Mouse (Mus musculus) layer of hippocampus, adult 8-10 months (tissue): ENCODE results near the gene Fmo3. TPM values are rescaled to one million over a fixed set of nuclear protein-coding genes. Genes with fewer than 3 reads are reported as not detected.

Source experiments
- DNase-seq, 2 experiments: peaks; one replicate each; pipeline ENCODE4 v3.0.0; 2022; ENCODE audit warnings: low spot score in 2 of 2
- total RNA-seq, 4 experiments: library from RNA; stranded (reverse); gene quantifications; 2 replicates each; pipeline ENCODE4 v1.2.4; 2022

Fmo3 gene
- not detected for total RNA-seq

DNA sequence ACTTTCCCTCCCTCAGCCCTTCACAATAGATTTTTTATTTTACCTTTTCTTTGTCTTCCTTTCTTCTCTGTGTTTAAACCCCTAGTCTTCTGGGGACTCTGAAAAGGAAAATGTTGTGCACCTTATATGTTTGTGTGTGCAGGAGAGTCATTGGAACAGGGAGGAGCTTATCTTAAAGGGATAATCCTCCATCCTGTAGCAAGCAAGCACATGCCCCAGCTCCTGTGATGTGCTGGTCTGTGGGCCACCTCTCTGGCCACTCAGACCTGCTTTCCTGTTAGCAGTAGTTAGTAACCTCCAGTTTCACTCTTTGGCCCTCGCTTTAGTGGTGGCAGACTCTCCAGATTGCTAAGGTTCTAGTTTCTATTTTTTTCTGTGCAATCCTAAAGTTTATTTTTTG, at the start of gene Fmo3:
TSS of gene Fmo3 (minus strand) at position 101 of the 400 bp plus-strand sequence.
- DNase-seq = no peak

DNA sequence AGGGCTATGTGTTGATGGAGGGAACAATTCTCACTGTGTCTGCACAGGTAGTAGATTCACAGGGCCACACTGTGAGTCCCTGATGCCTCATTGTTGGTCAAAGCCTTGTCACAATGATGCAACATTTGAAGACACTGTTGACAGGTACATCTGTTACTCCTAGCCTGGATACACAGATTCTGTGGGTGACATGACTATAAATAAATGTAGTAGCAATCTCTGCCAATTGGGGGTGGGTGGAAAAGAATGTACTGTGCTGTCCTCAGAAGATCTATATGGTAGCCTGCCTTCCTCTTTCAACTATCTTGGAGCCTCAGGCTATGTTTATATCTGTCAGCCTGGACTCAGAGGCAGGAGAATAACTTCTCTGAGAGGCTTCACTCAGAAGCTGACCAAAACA, 38.7 kb upstream of the Fmo3 start:
- DNase-seq = no peak

DNA sequence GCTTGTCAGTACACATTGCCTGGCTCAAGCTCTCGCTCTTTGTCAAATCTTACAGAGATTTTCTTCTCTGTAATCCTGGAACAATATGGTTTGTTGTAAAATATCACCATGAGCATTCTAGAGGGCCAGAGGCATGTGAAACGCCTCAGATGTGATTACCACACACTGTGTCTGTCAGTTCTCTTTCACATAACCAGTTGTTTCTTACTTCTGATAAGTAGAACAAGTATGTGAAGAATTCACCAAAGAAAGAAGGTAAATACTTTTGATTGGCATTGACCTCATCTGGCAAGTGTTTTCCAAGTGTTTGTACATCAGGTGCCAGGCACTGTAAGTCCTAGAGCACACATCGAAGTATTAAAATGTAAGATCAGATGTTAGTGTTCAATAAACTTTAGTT, 24.9 kb upstream of the Fmo3 start:
- DNase-seq = no peak

DNA sequence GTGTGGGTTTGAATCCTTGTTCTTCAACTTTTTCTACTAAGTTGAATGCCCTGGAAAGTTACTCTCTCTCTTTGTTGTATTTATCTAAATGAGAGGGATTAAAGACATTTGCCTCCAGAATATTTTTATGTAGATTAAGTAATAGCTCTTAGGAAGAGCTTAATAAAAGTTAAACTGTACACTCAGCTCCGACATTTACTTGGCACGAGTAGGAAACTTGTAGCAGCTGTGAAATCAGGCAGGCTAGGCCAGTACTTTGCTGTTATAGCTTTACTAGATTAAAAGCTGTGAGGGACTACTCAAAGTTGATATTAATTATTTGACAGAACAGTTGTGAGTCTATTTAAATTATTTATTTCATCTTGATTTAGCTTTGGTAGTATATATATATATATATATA, 19.2 kb upstream of the Fmo3 start:
- DNase-seq = no peak

DNA sequence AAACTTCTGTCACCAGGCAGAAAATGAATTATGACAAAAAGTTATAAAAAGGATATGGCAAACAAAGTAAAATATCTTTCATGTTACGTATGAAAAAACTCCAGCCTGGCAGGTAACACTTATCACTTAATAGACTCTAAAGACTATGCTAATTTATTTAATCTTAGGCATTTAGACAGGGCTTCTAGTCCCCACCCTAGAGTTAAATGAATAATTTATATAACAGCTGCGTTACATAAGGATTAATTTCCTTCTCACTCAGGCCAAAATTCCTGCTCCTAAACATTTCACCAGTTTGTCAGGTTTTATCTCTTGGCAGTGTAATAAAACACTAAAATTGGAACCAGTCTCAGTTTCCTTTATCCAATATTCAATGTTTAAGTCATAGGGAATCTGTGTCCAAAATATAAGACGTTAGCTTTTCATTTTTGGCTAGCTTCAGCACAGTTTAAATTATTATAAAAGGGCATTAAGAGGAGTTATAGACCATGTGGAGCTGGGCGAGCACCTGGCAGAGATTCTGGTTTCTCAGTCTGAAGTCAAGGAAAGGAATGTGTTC, 17.0 kb upstream of the Fmo3 start:
- DNase-seq = no peak

DNA sequence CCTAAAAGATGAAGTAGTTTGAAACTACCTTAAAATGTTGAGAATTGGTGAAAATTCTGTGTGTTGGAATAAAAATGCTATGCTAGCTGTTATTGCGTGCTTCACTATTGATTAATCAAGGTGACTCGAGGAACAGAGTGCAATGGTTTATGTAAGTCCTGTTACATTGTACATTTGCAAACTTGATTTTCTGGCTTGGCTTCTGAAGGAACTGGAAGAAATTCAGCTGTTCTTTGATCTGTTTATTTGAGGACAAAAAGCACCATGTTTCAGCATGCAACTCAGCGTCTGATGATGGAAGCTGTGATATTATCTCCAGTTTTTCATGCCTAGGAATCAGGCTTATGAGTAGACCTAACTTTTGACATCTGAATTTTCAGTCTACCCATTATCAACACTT, 3.2 kb upstream of the Fmo3 start:
- no peak for DNase-seq

DNA sequence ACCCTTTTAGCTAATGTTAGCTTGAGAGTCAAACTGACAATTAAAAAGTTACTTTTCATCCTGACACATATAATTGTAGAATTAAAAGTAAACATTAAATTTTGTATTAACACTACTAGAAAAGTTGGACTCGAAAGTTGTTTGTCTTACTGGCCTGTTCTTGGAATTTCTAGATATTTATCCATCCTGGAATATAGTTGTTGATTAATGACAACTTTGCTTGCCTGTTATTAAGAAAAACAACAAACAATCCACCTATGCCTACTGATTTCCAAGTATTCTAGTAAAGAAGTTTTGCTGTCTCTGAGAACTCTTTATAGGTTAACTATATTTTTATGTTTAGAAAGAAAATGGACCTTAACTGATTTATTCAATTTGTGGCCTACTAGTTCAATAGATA, 2.4 kb upstream of the Fmo3 start:
- DNase-seq = no peak

DNA sequence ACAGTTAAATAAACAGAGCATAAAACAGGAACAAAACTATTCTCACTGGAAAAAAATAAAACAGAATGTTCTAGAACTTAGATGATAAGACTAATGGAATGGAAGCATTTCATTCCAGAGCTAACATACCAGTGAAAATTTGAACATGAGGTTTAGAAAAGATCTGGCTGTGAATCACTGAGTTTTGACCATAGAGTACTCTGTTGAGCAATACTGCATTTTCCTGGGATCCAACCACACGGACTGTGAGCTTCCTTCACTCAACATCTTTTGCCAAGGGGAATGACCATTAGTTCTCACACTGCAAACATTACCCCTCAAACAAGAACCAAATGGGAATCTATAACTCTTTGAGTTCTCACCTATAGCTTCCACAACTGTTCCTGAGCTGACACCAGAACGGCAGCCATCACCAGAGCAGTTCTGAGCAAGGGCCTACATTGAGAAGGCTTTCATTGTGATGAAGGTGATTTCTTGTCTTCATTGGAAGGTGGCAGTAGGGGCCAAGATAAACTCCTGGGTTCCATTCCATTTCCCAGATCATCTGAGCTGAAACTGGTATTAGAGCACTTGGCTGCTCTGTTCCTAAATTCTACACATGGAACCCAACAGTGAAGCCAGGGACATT, 1.9 kb upstream of the Fmo3 start:
- no peak for DNase-seq

DNA sequence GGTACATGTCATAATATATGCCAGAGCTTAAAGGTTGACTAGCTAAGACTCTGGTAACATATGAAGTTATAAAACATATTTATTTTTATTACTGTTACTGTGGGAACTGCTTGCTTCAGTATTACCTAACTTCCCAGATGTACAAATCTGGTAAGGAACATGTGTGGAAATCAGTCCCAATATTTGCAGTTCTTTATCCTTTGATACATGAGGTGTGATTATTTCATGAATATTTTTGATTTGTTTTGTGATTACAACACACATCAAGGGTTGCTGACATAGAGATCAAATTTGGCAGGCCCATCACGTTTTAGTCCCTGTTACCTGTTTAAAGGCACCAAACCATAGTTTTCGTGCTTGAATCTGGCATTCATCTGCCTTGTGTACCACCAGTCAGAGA, 20.8 kb downstream of the Fmo3 start:
- no peak for DNase-seq

DNA sequence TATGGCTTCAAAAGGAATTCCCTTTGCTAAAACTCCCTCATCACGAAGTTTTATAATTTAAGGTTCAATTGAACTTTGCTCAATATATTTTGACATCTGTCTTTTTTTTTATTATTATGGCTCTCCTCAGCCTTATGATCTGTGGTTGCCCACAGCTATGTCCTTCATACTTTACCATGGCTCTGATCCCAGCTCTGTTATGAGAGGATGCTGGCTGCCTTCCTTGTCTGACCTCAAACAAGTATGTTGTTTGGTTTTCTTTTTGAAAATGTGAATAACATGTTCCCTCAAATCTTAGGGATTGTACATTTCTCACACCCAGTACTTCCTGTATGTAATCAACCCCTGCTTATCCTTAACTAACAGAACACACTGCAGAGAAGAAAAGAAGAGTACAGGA, 26.9 kb downstream of the Fmo3 start:
- no peak for DNase-seq

DNA sequence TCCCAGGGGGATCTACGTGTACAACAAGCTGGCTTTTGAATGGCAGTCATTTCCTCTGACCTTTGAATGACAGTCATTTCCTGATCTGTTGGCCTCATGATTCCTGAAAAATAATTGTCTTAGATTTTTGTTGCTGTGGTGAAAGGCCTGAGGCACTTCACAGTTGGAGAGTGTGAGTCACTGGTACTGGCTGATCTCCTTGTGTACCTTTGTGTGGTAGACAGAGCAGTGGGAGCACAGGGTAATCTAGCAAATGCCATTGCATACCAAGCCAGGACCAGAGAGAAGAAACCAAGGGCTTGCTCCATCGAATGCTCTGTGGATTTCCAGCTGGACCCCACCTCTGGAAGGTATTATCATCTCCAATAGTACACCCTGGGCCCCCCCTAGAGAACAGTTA, 31.2 kb downstream of the Fmo3 start:
- no peak for DNase-seq

DNA sequence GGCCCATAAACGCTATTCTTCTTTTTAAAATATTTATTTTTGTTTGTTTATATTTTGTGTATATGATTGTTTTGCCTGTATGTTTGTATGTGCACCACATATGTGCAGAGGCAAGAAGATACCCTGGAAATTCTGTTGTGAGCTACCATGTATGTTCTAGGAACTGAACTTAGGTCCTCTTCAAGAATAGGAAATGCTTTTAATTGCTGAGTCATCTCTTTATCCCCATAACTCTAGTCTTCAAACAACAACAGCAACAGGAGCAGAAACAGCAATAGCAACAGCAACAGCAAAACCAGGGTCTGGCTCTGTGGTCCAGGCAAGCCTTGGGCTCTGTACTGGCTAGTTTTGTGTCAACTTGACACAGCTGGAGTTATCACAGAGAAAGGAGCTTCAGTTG, 34.6 kb downstream of the Fmo3 start:
- no peak for DNase-seq

DNA sequence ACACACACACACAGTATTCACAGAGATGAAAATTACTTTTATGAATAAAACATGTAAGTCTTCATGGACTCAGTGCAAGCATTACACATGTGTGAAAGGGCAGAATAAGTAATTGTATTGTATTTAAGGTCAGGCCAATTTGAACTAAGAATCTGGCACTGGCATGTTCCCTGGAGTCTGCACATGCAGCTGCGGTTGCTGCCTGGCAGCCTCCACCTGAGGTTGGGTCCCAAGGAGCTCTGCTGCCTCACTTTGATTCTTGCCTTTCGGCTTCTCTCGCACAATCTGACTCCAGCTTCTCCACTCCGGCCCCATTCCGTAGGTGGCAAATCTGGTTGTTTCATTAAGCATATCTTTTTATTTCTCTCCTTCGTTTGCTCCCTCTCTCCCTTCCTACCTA, 36.4 kb downstream of the Fmo3 start:
- DNase-seq = no peak

DNA sequence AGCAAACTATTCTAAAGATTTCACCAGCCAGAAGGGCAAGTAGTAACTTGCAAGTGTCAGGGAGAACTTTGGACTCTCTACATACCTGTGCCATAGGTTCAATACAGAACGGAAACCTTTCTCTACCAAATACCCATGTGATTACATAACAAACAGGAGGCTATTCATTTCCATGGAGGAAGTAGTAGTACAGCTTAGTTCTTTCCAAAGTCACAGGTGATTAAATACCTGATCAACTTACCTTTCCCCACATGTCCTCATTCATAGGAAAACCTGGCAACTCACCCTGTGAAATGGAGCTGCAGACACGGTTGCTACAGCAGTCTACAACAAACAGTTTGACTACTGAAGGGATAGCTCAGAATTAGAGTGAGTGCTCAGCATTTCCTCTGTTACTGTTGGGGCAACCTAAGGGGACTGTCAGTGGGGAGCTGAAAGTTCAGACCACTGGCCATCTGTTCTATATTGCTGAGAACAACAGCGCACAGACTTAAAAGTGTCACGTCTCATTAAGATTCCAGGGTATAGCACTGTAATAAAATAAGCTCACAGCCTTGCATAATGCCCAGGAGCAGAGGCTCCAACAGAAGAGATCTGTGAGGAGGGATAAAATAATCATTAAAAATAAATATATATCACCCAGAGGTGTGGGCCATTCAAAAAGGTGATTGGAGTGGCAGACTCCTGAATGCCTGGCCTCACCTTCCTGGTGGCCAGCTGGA, 37.3 kb downstream of the Fmo3 start:
- DNase-seq = no peak

DNA sequence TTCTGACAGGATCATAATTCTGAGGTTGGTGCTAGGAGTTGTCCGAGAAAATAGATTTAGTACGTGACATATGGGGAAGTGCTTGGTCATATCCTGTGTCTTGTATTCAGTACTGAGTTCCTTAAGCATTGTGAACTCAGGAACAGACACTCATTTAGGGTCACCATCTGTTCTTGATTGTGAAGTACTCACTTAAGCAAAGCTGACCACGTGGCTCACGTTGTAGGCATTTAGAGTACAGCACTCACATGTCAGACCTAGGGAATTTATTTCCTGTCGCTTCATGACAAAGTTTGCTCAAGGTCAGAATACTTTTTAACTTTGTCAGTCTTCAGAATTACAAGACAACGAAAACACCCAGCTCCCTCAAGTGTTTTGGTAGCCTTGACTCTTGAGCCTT, 40.6 kb downstream of the Fmo3 start:
- DNase-seq = no peak

DNA sequence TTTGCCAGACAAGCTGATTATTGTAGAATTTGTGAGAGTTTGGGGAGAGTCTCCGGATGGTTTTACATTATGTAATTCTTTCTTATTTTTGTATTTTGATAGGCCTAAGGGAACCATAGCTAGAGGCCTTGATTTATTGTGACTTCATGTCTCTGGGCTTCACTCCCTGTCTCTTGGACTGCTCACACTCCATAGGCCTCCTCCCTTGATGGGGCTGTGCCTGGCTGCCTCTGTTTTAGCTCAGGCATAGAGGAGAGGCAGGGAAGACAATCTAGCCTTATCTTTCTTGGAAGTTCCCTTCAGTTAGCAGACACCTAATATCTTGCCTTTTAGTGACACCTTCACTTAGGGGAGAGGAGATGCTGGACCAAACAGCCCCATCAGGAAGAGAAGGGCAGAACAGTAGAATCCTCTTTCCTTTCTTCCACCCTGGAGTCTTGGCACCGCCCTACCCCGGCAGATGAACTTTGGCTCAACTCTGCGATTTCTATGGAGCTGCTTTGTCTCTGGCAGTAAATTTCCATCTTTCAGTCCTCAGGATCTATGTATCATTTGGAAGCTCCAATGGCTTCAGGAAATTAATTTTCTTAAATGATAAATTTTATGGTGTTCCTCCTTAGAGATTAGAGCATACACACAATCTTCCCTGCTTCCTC, 45.5 kb downstream of the Fmo3 start:
- DNase-seq = no peak

DNA sequence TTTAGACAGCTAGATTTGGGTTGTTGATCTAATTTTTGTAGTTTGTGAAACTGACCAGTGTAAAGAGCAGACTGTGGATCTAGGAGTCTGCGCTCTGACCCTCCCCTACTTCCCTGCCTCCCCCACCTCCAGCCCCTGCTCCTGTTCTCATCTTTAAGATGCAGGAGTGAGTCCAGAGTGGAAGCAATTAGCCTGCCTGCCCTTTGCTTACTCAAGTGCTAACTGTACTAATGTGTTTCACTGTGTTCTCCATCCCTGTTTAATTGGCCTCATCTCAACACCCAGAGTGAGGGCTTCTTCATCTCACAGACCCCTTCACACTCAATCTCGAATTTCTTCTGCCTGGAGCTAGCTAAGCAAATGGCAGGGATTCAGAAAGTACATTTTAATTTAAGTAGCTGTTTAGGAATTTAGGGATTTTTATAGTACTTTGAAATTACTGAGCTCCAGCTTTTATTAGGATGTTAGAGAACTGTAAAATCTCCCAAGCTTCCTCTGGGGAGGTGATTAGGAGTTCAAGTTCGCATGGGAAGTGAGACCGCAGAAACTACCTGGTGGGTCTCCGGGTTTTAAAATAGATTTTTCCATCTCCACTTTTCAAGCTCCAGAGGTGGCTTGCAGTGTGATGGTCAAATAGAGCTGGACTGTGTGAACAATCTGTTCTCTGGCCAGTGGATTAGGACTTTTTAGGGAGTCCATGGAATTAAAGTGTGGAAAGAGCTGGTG, 46.2 kb downstream of the Fmo3 start:
- no peak for DNase-seq

DNA sequence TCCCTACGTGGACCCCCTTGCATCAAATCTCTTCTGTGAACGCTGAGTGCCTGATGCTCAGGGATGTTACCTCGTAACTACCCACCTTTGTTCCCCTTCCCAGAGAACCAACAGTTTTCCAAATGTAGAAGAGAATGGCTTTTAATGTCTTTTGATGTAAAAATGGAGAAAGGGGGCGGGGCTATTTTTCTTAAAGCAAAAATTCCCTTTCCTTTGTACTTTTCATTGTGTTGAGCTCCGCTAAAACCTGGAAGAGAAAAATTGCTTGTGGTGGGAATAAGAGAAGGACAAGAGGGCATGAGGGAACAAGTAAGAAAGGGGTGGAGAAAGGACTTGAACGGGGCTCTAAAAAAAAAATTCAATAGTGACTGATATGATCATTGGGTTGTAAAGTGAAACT, 46.9 kb downstream of the Fmo3 start, which contains the start of gene Fmo6:
TSS of gene Fmo6 (minus strand) at position 101 of the 400 bp plus-strand sequence.
- DNase-seq = no peak

DNA sequence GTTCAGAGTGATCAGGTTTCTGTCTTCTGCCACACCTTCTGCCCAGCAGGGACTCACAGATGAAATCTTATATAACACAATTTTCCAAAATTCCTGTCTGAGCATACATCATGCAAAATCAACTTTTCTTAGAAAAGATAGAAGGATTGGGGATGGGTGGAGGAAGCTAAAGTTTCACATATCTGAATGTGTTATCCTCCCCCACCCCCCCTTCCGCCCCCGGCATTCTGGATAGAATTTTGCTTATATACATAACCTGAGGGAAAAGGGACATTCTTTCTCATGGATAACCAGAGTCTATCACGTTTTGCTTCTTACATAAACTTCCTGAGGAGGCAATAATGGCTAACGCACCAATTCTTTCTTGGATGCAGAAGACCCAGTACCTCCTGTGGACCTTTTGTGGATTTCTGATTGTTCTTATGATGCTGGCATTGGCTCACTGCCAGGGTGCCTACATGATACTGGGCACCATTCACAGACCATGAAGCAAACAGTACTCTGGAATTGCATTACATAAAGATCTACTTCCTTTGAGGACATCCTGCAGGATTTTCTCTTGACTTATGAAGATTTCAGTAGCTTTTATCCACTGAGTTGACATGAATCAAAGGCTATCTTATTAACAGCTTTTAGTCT, 49.8 kb downstream of the Fmo3 start:
- no peak for DNase-seq

DNA sequence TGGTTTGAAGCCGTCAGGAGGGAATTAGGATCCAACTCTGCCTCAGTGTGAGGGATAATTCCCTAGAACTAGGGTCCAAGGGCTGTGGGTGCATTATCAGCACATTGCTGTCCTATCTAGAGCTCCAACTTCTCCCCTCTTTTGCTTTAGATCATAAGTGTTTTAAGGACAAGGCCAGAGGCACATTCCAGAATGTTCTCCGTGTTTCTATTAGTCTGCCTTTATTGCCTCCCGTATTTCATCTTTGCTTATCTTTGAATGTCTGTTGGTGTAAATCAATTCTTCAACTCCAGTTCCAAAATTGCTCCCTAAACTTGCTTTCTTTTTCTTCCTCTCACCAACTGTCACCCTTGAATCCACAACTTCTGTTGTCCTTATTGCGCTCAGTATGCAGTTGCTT, 51.9 kb downstream of the Fmo3 start:
- no peak for DNase-seq

DNA sequence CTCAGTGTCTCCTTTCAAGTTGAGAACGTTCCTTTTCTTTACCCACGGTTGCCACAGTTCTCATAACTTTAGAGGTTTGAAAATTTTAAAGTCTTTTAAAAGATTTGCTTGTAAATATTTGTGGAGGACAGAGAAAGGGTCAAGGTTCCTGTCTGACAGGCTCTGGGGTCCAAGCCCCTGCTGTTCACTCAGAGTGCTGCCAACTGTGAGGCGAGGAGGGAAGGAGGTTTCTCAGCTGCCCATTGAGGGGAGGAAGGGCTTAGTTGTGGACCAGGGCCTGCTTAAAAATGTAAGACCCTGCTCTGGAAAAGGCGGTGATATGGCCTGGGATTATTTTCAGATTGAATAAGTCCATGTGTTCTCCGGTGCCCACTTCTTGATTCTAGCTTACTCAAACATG, 52.4 kb downstream of the Fmo3 start:
- DNase-seq = no peak
